Mouse (Mus musculus): Measurements from ENCODE around the gene Mrpl51.
A peak's percentile ranks its signal among the peaks of the same experiment; 100 is the strongest.

Gene Mrpl51

GRCm38 (mm10) chr6:125191332-125192015 is at the start of gene Mrpl51, which contains the start of gene Ncapd2:
Gene Mrpl51 (plus strand): TSS chr6:125191801.
Gene Ncapd2 (minus strand): TSS chr6:125191701.
- DNase-seq (ENCODE audit: low read depth, low spot score): peak; percentile 99

DNA sequence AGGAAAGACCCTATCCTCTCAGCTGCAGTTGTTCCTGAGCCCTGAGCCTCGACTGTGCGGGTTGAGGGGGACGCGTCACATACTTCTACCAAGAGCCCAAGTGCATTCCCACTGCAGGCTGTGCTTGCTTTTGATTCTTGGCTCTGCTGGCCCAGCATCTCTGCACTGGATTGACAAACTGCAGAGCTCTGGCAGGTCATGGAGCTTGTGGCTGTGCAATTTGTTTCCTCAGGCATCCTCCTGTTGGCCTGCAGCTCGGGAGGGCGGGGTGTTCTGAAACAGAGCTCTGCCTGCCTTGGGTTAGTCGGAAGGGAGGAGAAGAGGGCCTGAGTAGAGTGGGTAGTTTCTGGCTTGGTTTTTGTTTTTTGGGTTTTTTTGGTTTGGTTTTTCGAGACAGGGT is 49.2 kb upstream of the Mrpl51 start:
- no peak for DNase-seq (ENCODE audit: low read depth, low spot score)

GRCm38 (mm10) chr6:125143128-125143527 is 48.5 kb upstream of the Mrpl51 start:
- DNase-seq (ENCODE audit: low read depth, low spot score): no peak

DNA sequence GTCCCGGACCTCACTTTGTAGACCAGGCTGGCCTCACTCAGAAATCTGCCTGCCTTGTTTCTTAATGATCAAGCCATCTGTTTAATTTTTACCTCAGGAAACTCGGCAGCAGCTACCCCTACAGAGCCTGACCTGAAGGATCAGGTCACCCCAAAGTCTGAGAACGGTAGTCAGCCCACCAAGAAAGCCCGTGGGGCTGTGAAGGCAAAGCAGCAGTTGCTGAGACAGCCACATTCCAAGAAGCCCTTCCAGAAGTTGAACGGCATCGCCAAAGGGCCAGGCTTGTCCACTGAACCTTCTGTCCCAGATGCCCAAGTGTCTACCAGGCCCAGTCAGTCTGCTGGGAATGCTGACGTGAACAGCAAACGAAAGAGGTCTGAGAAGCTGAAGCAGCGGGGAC is 47.7 kb upstream of the Mrpl51 start:
- DNase-seq (ENCODE audit: low read depth, low spot score): no peak

GRCm38 (mm10) chr6:125145001-125145400 is 46.6 kb upstream of the Mrpl51 start, which contains the start of gene Iffo1:
Gene Iffo1 (plus strand): TSS chr6:125145241.
- DNase-seq (ENCODE audit: low read depth, low spot score): peak; percentile 97

DNA sequence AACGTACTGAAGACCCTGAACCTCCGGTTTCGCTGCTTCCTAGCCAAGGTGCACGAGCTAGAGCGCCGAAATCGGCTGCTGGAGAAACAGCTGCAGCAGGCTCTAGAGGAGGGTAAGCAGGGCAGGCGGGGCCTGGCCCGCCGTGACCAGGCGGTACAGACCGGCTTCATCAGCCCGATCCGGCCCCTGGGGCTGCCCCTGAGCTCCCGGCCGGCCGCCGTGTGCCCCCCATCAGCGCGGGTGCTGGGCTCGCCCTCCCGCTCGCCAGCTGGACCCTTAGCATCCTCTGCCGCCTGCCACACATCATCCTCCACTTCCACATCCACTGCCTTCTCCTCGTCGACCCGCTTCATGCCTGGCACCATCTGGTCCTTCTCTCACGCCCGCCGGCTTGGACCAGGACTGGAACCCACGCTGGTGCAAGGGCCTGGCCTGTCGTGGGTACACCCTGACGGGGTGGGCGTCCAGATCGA is 46.1 kb upstream of the Mrpl51 start:
- DNase-seq (ENCODE audit: low read depth, low spot score): no peak

GRCm38 (mm10) chr6:125146148-125146547 is 45.5 kb upstream of the Mrpl51 start:
- DNase-seq (ENCODE audit: low read depth, low spot score): no peak

- DNase-seq (ENCODE audit: low read depth, low spot score): no peak
These were observed 44.8 kb upstream of the Mrpl51 start for GRCm38 (mm10) chr6:125146797-125147196.

GRCm38 (mm10) chr6:125147329-125147728 is 44.3 kb upstream of the Mrpl51 start:
- no peak for DNase-seq (ENCODE audit: low read depth, low spot score)

DNA sequence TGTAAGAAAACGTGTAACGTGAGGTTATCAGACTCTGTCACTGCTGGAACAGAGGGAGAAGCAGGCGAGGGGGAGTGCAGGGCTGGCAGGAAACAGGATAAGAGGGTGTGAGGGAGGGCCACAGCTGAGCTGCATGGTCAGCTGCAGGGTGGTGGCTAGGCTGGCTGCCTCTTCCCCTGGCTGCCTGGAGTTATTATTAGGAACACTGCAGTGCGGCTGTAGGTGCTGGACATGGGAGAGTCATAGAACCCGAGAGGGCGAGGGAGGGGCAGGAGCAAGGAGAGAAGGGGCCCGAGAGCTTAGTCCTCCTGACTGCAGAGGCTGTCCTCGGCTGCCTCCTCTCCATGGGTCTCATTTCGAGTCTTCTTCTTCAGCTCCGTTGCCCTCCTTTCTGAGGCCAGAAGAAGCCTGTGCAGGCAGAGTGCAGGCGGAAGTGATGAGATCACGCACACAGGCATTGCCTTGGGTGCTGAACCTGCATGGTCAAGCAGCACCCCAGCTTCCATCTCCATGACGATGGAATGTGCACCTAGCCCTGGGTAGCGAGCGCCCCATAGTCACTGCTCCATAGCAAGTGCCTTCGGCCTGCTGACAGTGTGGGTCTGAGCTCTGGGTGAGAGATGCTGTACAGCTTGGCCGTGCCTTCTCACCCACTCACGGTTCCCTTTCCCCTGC is 43.2 kb upstream of the Mrpl51 start:
- DNase-seq (ENCODE audit: low read depth, low spot score): no peak

DNA sequence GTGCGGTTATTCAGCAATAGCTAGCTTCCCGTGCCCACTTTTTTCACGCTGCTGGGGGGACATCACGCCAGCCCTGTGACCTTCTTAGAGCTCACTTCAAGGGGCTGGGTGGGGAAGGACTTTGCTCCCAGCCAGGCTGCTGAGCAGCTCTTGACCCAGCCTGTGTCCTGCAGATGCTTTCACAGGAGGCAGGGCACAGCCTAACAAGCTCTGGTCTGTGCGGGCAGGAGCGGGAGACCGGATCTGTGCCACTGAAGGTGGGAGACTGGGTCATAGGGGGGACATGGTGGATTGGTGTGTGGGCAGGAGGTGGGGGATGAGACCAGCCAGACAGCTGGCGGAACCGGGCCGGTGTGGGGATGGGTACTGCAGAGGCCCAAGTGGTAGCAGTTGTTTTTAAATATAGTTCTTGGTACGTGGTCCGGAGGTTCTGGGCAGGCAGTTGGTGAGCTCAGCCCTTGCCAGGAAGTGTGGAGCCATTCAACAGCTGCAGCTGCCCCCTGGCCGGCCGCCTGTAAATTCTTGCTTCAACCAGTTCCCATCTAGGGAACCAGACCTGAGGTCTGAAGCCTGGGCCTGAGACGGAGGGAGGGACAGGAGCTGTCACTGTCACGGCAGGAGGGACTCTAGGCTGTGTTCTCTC is 42.6 kb upstream of the Mrpl51 start:
- no peak for DNase-seq (ENCODE audit: low read depth, low spot score)

DNA sequence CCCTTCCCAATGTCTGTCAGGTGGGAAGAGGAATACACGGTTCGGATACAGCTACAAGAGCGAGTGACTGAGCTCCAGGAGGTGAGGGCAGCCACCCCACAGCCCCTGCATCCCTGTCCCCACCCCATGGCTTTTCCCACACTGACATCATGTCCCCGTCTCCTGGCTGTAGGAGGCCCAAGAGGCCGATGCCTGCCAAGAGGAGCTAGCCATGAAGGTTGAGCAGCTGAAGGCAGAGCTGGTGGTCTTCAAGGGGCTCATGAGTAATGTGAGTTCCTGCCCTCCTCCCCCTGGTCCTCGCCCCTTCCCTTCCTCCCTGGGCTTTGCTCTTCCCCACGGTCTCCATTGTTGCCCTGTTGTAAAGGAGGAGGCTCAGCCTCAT is 42.0 kb upstream of the Mrpl51 start:
- DNase-seq (ENCODE audit: low read depth, low spot score): no peak

- DNase-seq (ENCODE audit: low read depth, low spot score): no peak
These were observed 39.2 kb upstream of the Mrpl51 start for GRCm38 (mm10) chr6:125152212-125153017.

DNA sequence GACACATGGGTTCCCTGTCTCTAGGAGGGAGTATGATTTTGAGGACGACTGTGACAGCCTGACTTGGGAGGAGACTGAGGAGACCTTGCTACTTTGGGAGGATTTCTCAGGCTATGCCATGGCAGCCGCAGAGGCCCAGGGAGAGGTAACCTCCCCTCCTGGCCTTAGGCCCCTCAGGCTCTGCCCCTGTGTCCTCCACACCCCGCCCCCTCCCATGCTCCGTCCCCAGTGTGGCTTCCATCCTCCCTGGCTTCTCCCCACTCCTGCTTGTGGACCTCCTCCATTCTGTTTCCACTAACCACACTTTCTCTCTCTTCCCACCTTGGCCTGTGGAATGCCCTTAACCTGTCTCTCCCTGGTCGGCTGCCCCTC is 38.6 kb upstream of the Mrpl51 start:
- DNase-seq (ENCODE audit: low read depth, low spot score): no peak

- DNase-seq (ENCODE audit: low read depth, low spot score): no peak
These were observed 37.9 kb upstream of the Mrpl51 start for GRCm38 (mm10) chr6:125153682-125154081.

DNA sequence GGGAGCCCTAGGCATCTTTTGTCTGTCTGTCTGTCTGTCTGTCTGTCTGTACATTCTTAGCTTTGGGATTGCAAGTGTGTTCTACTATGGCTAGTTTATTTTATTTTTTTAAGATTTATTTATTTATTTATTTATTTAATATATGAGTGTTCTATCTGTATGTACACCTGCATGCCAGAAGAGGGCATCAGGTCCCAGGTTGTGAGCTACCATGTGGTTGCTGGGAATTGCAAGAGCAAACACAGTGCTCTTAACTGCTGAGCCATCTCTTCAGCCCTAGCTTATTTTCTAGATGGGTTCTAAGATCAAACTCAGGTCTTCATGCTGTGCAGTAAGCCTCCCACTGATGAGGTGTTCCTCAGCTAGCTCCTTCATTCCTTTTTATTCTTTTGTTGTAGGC is 37.1 kb upstream of the Mrpl51 start:
- DNase-seq (ENCODE audit: low read depth, low spot score): no peak

DNA sequence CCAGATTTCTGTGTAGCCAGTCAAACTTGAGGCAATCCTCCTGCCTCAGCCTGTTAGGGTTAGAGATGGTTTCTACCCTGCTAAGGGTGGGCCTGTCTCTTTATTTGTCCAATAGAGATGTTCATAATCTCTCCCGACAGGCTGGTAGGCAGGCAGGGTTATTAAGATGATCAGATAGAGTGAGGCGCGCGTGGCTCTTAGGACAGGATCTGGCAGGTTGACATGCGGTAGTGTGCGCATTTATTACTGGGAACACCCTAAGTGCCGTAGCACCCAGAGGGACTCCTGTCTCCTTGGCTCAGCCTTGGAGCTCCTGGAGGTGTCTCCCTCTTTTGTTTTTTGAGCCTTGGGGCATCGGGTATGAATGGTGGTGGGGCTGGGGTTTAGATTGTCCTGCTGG is 36.3 kb upstream of the Mrpl51 start:
- no peak for DNase-seq (ENCODE audit: low read depth, low spot score)

DNA sequence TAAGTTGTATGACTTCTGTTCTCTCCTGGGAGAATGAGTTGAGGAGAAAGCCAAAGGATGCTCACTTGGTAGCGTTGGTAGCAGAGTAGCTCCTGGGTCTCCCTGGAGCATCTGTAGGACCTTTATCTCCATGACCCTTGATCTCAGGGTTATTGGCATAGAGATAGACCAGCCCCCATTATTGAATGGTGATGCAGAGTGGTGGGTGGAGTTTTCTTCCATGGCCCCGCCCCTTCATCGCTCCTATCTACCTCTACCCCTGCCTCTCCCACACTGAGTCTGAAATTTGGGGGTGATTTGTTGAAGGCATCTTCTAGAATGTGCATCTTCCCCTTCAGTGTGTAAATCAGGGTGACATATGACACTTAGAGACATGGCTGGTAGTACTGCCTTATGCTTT is 35.1 kb upstream of the Mrpl51 start:
- DNase-seq (ENCODE audit: low read depth, low spot score): no peak

- no peak for DNase-seq (ENCODE audit: low read depth, low spot score)
These were observed 34.5 kb upstream of the Mrpl51 start for GRCm38 (mm10) chr6:125156903-125157614.

DNA sequence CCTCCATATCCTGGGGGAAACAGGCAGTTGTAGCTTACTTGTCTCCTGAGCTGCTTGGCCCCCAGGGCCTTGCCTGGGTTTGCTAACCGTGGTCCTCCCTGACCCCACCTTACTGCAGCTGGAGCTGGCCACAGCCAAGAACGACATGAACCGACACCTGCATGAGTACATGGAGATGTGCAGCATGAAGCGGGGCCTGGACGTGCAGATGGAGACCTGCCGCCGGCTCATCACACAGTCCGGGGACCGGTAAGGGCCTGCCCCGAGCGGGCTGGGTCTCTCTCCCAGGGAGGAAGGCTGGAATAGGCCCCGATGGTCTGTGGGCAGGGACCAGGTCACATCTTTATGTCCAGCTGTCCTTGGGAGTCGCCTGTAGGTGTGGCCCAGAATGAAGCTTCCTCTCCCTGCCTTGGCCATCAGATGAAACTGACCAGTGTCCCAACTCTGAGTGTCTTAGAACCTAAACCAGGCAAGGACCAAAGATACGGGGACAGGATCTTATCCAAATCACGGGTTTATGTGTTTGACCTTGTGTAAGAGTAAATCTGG is 32.6 kb upstream of the Mrpl51 start:
- DNase-seq (ENCODE audit: low read depth, low spot score): no peak

Measured in WW6 (cell line).